Mouse (Mus musculus) testis, adult 2 months (tissue): ENCODE results near the gene Tpbgl.

Source experiments
- CTCF ChIP-seq: fragments of 200-500 bp; IDR thresholded peaks from 2 replicates; pipeline ENCODE4 v1.5.1; 2012; ENCODE audit warnings: low read depth, mild to moderate bottlenecking, inconsistent platforms, low read length, moderate library complexity; ENCODE audit not compliant: control insufficient read depth, insufficient read depth, insufficient replicate concordance
- POLR2A ChIP-seq: fragments of 200-500 bp; IDR thresholded peaks from 2 replicates; pipeline ENCODE4 v1.6.1; 2012; ENCODE audit warnings: low read depth, mild to moderate bottlenecking, inconsistent platforms, low read length, moderate library complexity; ENCODE audit not compliant: control insufficient read depth

GRCm38 (mm10) chr7:99667096-99667495, 40.2 kb upstream of the Tpbgl start:
- TF ChIP-seq POLR2A (no peak), CTCF (no peak)
